Comparison of ENCODE assay signal across 20 mouse cellular contexts in the genomic region with DNA sequence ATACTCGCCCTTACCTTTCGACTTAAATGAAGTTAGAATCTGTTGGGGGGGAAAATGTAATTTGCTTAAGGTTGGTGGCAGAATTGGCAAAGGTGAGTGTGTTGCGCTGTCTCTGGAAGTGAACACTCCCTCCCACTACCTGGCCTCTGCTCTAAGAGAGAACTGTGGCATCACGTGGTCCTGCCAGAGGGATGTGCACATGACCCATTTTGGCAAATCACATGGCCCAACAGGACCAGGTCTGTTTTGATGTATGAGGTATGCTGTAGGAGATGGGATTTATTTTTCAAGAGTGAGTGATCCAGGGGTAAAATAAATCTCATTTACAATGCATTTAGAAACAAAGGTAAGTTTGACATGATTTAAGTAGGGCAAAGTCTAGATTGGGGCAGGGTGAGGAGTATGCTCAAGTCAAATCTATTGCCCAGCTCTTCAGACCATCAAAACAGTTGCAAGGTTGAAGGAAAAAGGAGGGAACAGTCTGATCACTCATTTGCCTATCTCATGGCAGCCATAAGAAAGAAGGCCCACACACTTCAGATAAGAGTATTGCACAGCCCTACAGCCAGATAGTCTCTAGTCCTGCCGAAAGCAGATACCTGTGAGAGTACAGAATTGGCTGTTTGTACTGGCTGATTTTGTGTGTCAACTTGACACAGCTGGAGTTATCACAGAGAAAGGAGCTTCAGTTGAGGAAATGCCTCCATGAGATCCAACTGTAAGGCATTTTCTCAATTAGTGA. TPM values are rescaled to one million over a fixed set of nuclear protein-coding genes. Genes with fewer than 3 reads are reported as not detected.
DNase-seq lines count a peak whose midpoint lies in the region; ATAC-seq and TF ChIP-seq lines count a peak whose summit lies in the region.
"Had no signal": no experiment of that assay in that cellular context is flagged by ENCODE, and none has a peak within 500 bp of the region (broad histone marks: within the 10 kb centered on the region; RNA-seq: fewer than 3 reads in every experiment).

No protein-coding gene starts in this region.

- H3K9ac ChIP-seq in lung, embryonic 14.5 days = no peak overlapping the region
- no peak overlapping the region for H3K9ac ChIP-seq in midbrain, embryonic 11.5 days (ENCODE audit: low read length)
- H3K9ac ChIP-seq: limb, embryonic 13.5 days had no signal

- H3K27me3 ChIP-seq in lung, embryonic 14.5 days (ENCODE audit: insufficient read depth, low read length) = no peaks in the 10 kb centered on the region
- no peaks in the 10 kb centered on the region for H3K27me3 ChIP-seq in midbrain, embryonic 11.5 days (ENCODE audit: control insufficient read depth, insufficient read depth, low read length)
- H3K27me3 ChIP-seq: limb, embryonic 13.5 days had no signal

- H3K9me3 ChIP-seq in lung, embryonic 14.5 days (ENCODE audit: low read depth, low read length) = no peaks in the 10 kb centered on the region
- no peaks in the 10 kb centered on the region for H3K9me3 ChIP-seq in midbrain, embryonic 11.5 days (ENCODE audit: control insufficient read depth, low read length)
- H3K9me3 ChIP-seq: embryonic facial prominence, embryonic 10.5 days; limb, embryonic 13.5 days had no signal

- 94% methylated on average over 5 of the region's 5 CpGs for WGBS in lung, embryonic 14.5 days
- WGBS in midbrain, embryonic 11.5 days = 95% methylated on average over 5 of the region's 5 CpGs

- no peak for TF ChIP-seq CTCF in lung, embryonic 14.5 days (IDR thresholded peaks at IDR 0.05; ENCODE audit: low read depth)

- no peak overlapping the region for H3K4me2 ChIP-seq in lung, embryonic 14.5 days
- H3K4me2 ChIP-seq in midbrain, embryonic 11.5 days = no peak overlapping the region
- H3K4me2 ChIP-seq: limb, embryonic 13.5 days had no signal

- no peaks in the 10 kb centered on the region for H3K4me1 ChIP-seq in lung, embryonic 14.5 days (ENCODE audit: insufficient read depth)
- H3K4me1 ChIP-seq in midbrain, embryonic 11.5 days (ENCODE audit: control insufficient read depth, insufficient read depth, low read length) = no peaks in the 10 kb centered on the region
- H3K4me1 ChIP-seq: embryonic facial prominence, embryonic 10.5 days; limb, embryonic 13.5 days had no signal

- peak; percentile 58; the same call in 1 of the 2 replicates for ATAC-seq in lung, embryonic 14.5 days (ENCODE audit: insufficient read depth)
- ATAC-seq in megakaryocyte-erythroid progenitor cell, adult 5-6 weeks (replicated peaks; ENCODE audit: low FRiP score, low TSS enrichment, poor library complexity, severe bottlenecking) = peak; percentile 100
- ATAC-seq in midbrain, embryonic 11.5 days (ENCODE audit: low FRiP score) = no peak
- ATAC-seq: forebrain, embryonic 14.5 days; hindbrain, postnatal 0 days; midbrain, embryonic 16.5 days had no signal

- DNase-seq in lung, embryonic 14.5 days = no peak
- DNase-seq in lung, postnatal 4 days = no peak
- peak; percentile 10 for DNase-seq in c-Kit-positive CD71-negative TER-119-negative erythroid progenitor cells, embryonic 14.5 days (ENCODE audit: low read depth)
- peak; percentile 58 for DNase-seq in liver
- DNase-seq in midbrain, embryonic 11.5 days (ENCODE audit: low spot score, missing footprints) = no peak
- no peak for DNase-seq in testis, postnatal 14 days (ENCODE audit: low spot score)
- DNase-seq: gastrocnemius, postnatal 14 days; lung, postnatal 36 days had no signal

- H3K36me3 ChIP-seq in lung, embryonic 14.5 days (ENCODE audit: insufficient read depth) = peaks cover 28% of the 10 kb centered on the region
- no peaks in the 10 kb centered on the region; the same call in 1 of the 2 replicates for H3K36me3 ChIP-seq in midbrain, embryonic 11.5 days (ENCODE audit: control insufficient read depth, insufficient read depth, low read length)

- no peak overlapping the region for H3K4me3 ChIP-seq in lung, embryonic 14.5 days (ENCODE audit: low read depth, low read length)
- H3K4me3 ChIP-seq in midbrain, embryonic 11.5 days (ENCODE audit: low read depth, low read length) = no peak overlapping the region
- H3K4me3 ChIP-seq: embryonic facial prominence, embryonic 10.5 days; limb, embryonic 13.5 days had no signal

- no peak overlapping the region for H3K27ac ChIP-seq in lung, embryonic 14.5 days (ENCODE audit: low read depth)
- no peak overlapping the region for H3K27ac ChIP-seq in midbrain, embryonic 11.5 days (ENCODE audit: low read depth, low read length)
- H3K27ac ChIP-seq: embryonic facial prominence, embryonic 10.5 days; hindbrain, postnatal 0 days; limb, embryonic 13.5 days had no signal

RNA-seq across cellular contexts. Expression of gene Dtwd1, which starts 13.5 kb away (rescaled TPM):
- 25.0 and 26.1 TPM in 2 replicates for polyA plus RNA-seq in lung, embryonic 14.5 days (2014; fragmentation: Nextera tagmentation; extraction: Ambion mirVana)
- 28.0 and 28.3 TPM in 2 replicates for total RNA-seq in megakaryocyte-erythroid progenitor cell, adult 5-6 weeks (2014; fragmentation: Nextera tagmentation)
- 21.5 and 27.0 TPM in 2 replicates for total RNA-seq in megakaryocyte-erythroid progenitor cell, adult 5-6 weeks (2017)
- polyA plus RNA-seq in midbrain, embryonic 11.5 days (2014; fragmentation: Nextera tagmentation; extraction: Ambion mirVana) = 25.9 and 26.9 TPM in 2 replicates

RNA-seq across cellular contexts. Expression of gene Fam227b, which starts 13.6 kb away (rescaled TPM):
- polyA plus RNA-seq in lung, embryonic 14.5 days (2014; fragmentation: Nextera tagmentation; extraction: Ambion mirVana) = not detected in 2 replicates
- total RNA-seq in megakaryocyte-erythroid progenitor cell, adult 5-6 weeks (2014; fragmentation: Nextera tagmentation) = not detected in 2 replicates
- total RNA-seq in megakaryocyte-erythroid progenitor cell, adult 5-6 weeks (2017) = not detected in 2 replicates
- polyA plus RNA-seq in midbrain, embryonic 11.5 days (2014; fragmentation: Nextera tagmentation; extraction: Ambion mirVana) = not detected in 2 replicates
- total RNA-seq: gastrocnemius, postnatal 14 days; left cerebral cortex, adult 8-10 months had no signal
- polyA plus RNA-seq: embryonic facial prominence, embryonic 10.5 days; forebrain, embryonic 14.5 days; kidney, embryonic 14.5 days; limb, embryonic 13.5 days; midbrain, embryonic 16.5 days; neural tube, embryonic 11.5 days had no signal

RNA-seq across cellular contexts. Expression of gene Gm17555, which starts 49.5 kb away (rescaled TPM):
- not detected in 2 replicates for polyA plus RNA-seq in lung, embryonic 14.5 days (2014; fragmentation: Nextera tagmentation; extraction: Ambion mirVana)
- not detected in 2 replicates for total RNA-seq in megakaryocyte-erythroid progenitor cell, adult 5-6 weeks (2014; fragmentation: Nextera tagmentation)
- total RNA-seq in megakaryocyte-erythroid progenitor cell, adult 5-6 weeks (2017) = not detected in 2 replicates
- polyA plus RNA-seq in midbrain, embryonic 11.5 days (2014; fragmentation: Nextera tagmentation; extraction: Ambion mirVana) = not detected in 2 replicates
- total RNA-seq: gastrocnemius, postnatal 14 days; hindbrain, postnatal 0 days; layer of hippocampus, adult 8-10 months; left cerebral cortex, adult 8-10 months had no signal
- polyA plus RNA-seq: embryonic facial prominence, embryonic 10.5 days; forebrain, embryonic 14.5 days; heart, embryonic 14.5 days; hindbrain, postnatal 0 days; kidney, embryonic 14.5 days; limb, embryonic 13.5 days; midbrain, embryonic 16.5 days; neural tube, embryonic 11.5 days; testis, adult 2 months had no signal

Comparison
In these comparisons a context has a peak if more than half of its experiments do, and no peak if none do; other contexts are left out.
1. DNase-seq: peak in c-Kit-positive CD71-negative TER-119-negative erythroid progenitor cells, embryonic 14.5 days (single experiment) and liver (single experiment); none in lung, embryonic 14.5 days (single experiment), lung, postnatal 4 days (0 of 2), midbrain, embryonic 11.5 days (single experiment) and testis, postnatal 14 days (single experiment).